Mouse (Mus musculus) CD4-positive naive resting alpha-beta T cell, adult 76 days (primary cell): ENCODE results near the gene Scarb1. TPM values are rescaled to one million over a fixed set of nuclear protein-coding genes. Genes with fewer than 3 reads are reported as not detected.

Experiments used
- total RNA-seq: library from RNA; stranded (reverse); gene quantifications from one replicate; pipeline ENCODE4 v1.2.4, GENCODE M21; 2023

Gene Scarb1
- total RNA-seq, result 19.5 TPM

GRCm38 (mm10) chr5:125340547-125341262 lies at the start of gene Scarb1:
Gene Scarb1 (minus strand): TSS chr5:125341094.

DNA sequence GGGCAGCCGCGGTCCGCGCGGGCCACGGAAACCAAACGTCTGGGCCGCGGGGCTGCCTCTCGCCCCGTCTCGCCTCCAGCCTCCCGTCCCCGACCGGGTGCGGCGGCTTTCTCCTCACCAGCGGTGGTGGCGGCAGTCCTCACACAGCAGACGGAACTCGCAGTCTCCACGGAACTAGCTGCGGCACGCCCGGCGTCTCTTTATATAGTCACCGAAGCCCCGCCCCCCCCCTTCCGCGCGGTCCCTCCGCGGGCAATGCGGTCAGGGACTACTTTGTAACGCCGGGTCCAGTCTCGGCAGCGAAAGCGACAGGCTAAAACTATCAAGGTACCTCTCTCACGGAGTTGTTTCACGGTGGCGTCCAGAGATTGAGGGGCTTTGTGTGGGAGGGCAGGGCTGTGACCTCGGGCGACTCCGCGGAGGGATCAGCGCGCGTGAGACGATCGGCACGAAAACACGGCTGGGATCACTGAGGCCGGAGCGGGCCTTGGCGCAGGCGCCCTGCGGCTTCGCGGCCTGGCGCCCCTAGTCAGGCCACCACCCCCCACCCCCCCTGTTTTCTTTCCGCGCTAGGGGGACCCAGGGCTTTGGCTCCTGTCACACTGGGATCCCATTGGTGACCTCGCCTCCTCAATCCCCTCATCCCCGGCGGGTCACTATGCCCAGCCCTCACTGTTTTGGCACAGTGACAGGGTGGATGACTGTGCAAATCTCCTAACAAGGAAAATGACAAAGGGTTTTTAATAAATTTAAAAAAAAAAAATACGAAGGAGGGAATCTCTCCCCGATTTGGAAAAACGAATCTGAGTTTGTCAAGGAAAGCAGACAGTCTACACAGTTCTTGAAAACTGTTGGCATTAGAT lies 48.9 kb upstream of the Scarb1 start, which contains the start of gene Ubc:
Gene Ubc (minus strand): TSS at position 624 of the 863 bp plus-strand sequence.

DNA sequence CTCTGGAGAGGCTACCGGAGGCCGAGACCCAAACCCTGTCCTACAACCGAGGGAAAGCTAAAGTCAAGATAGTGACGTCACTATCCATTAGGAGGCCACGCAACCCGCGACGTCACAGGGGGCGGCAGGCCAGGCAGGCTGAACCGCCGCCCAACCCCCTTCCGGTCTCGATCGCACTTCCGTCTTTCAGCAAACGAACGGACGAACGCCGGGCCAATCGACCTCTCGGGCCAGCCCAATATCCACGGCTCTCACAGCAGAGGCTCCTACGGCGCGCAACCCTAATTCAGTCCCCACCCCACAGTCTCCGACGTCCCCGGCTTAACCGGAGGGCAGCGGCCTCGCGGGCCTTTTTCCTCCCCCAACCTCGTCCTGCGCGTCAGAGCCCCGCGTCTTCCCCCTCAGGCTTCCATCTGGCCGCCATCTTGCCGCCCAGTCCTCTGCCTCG lies 48.3 kb upstream of the Scarb1 start, which contains the start of gene Gm10382:
Gene Gm10382 (plus strand): TSS at position 192 of the 448 bp plus-strand sequence.

Other genes with a start within 250 kb of the Scarb1 start
- 198 TPM for gene Ncor2, start 161.9 kb downstream of the Scarb1 start, total RNA-seq
- not detected for gene Gm10382, start 48.2 kb upstream of the Scarb1 start, total RNA-seq
- gene Ubc, start 49.1 kb upstream of the Scarb1 start, total RNA-seq, result 1,533 TPM
- gene Dhx37, start 93.0 kb upstream of the Scarb1 start, total RNA-seq, result 22.5 TPM
- 19.1 TPM for gene Bri3bp, start 100.5 kb upstream of the Scarb1 start, total RNA-seq
- gene Aacs, start 134.7 kb upstream of the Scarb1 start, total RNA-seq, result 27.6 TPM
- gene Tmem132b, start 190.7 kb upstream of the Scarb1 start, total RNA-seq, result 1.3 TPM